In the genomic region with DNA sequence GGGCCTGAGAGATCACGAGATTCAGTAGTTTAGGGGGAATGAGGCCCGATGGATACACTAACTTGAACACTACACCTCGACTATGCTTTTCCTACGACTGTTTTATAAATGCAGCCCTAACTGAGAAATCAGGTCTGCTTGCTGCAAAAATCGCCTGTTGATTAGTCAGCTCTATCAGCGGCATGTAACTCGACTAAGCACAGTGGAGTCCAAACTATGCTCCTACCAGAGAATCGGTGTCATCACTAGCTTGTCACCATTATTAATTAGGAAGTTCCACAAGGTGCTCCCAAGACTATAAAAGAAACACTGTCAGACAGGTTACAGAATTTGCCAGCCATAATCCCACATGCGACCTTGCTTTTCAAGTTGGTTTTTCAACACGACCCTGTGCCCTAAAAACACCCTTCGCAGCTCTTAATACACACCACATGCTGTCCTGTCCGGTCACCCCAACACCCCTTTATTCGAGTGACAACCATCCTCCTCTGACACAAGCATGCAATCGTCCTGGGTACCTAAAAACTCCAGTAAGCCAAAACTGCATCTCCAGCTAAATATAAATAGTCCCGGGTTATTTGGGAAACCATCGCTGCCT, we compare ENCODE assay signal across 9 mouse cellular contexts. TPM values are rescaled to one million over a fixed set of nuclear protein-coding genes. Genes with fewer than 3 reads are reported as not detected.
A peak's percentile ranks its signal among the peaks of the same experiment; 100 is the strongest.
DNase-seq lines count a peak whose midpoint lies in the region; ATAC-seq lines count a peak whose summit lies in the region.
"Had no signal": no experiment of that assay in that cellular context is flagged by ENCODE, and none has a peak within 500 bp of the region (broad histone marks: within the 10 kb centered on the region; RNA-seq: fewer than 3 reads in every experiment).

No protein-coding gene starts in this region.

- peak overlapping the region; percentile 85 for H3K9ac ChIP-seq in heart, embryonic 14.5 days (ENCODE audit: low read length)
- H3K9ac ChIP-seq in hindbrain, embryonic 13.5 days = peak overlapping the region; percentile 82
- H3K9ac ChIP-seq in midbrain, embryonic 12.5 days (replicated peaks) = peak overlapping the region; percentile 81

- peak overlapping the region; percentile 43 to 79; a peak in 3 of 4 replicates for H3K27ac ChIP-seq in heart, embryonic 14.5 days (replicated peaks in 1 of 2; ENCODE audit: control insufficient read depth in 1 of 2, insufficient read depth in 1 of 2, low read depth in 2 of 2, low read length in 2 of 2)
- no peak overlapping the region for H3K27ac ChIP-seq in hindbrain, embryonic 13.5 days
- H3K27ac ChIP-seq in midbrain, embryonic 12.5 days (replicated peaks) = no peak overlapping the region

- no peak for ATAC-seq in heart, embryonic 14.5 days (ENCODE audit: insufficient number of reproducible peaks, insufficient read depth, low FRiP score, low read depth)
- ATAC-seq in hindbrain, embryonic 13.5 days (ENCODE audit: low FRiP score) = peak; percentile 32; the same call in 1 of the 2 replicates
- ATAC-seq in midbrain, embryonic 12.5 days (ENCODE audit: low FRiP score, low read depth) = no peak

- H3K27me3 ChIP-seq in heart, embryonic 14.5 days (ENCODE audit: control insufficient read depth, insufficient read depth, low read length) = no peaks in the 10 kb centered on the region
- no peaks in the 10 kb centered on the region for H3K27me3 ChIP-seq in hindbrain, embryonic 13.5 days
- 0 out of 2 replicates have a peak, but pooled peaks cover 8% of the 10 kb centered on the region for H3K27me3 ChIP-seq in midbrain, embryonic 12.5 days
- H3K27me3 ChIP-seq: Patski had no signal

- H3K9me3 ChIP-seq in heart, embryonic 14.5 days (ENCODE audit: control insufficient read depth, low read length) = no peaks in the 10 kb centered on the region
- no peaks in the 10 kb centered on the region for H3K9me3 ChIP-seq in hindbrain, embryonic 13.5 days
- H3K9me3 ChIP-seq in midbrain, embryonic 12.5 days = no peaks in the 10 kb centered on the region

- peak overlapping the region; percentile 87 for H3K4me2 ChIP-seq in heart, embryonic 14.5 days (ENCODE audit: low read length)
- H3K4me2 ChIP-seq in hindbrain, embryonic 13.5 days = peak overlapping the region; percentile 71
- H3K4me2 ChIP-seq in midbrain, embryonic 12.5 days (replicated peaks) = peak overlapping the region; percentile 82

- H3K4me3 ChIP-seq in heart, embryonic 14.5 days (ENCODE audit: control insufficient read depth in 1 of 2, insufficient read depth in 1 of 2, low read depth in 1 of 2, low read length in 2 of 2) = peak overlapping the region; percentile 74 to 83
- H3K4me3 ChIP-seq in hindbrain, embryonic 13.5 days = peak overlapping the region; percentile 76
- H3K4me3 ChIP-seq in midbrain, embryonic 12.5 days = peak overlapping the region; percentile 69

- WGBS in heart, embryonic 14.5 days = 12% methylated on average over 16 of the region's 16 CpGs
- 34% methylated on average over 16 of the region's 16 CpGs for WGBS in hindbrain, embryonic 13.5 days
- whole genome bisulfite sequencing in midbrain, embryonic 12.5 days = 35% methylated on average over 16 of the region's 16 CpGs

- H3K36me3 ChIP-seq in heart, embryonic 14.5 days (ENCODE audit: control insufficient read depth, insufficient read depth, low read length) = no peaks in the 10 kb centered on the region
- H3K36me3 ChIP-seq in hindbrain, embryonic 13.5 days = no peaks in the 10 kb centered on the region
- no peaks in the 10 kb centered on the region for H3K36me3 ChIP-seq in midbrain, embryonic 12.5 days

- DNase-seq in heart, adult 9 months (ENCODE audit: low spot score in 2 of 2) = no peak
- peak; percentile 46 for DNase-seq in Muller cell, postnatal 12 days (ENCODE audit: inconsistent ontology term)
- no peak for DNase-seq in cerebellum, adult 18-20 months
- DNase-seq in spleen, postnatal 36 days (ENCODE audit: low spot score in 2 of 2) = no peak
- no peak for DNase-seq in kidney, postnatal 4 days

- peaks cover 17 to 31% of the 10 kb centered on the region in 2 experiments for H3K4me1 ChIP-seq in heart, embryonic 14.5 days (ENCODE audit: control insufficient read depth in 2 of 2, insufficient read depth in 2 of 2, low read length in 2 of 2)
- peaks cover 19% of the 10 kb centered on the region for H3K4me1 ChIP-seq in hindbrain, embryonic 13.5 days (replicated peaks)
- H3K4me1 ChIP-seq in midbrain, embryonic 12.5 days = peaks cover 6% of the 10 kb centered on the region

RNA-seq across cellular contexts. Expression of a gene that starts 0.7 kb away (rescaled TPM):
- polyA plus RNA-seq in heart, embryonic 14.5 days (2014; fragmentation: Nextera tagmentation; extraction: Ambion mirVana) = 9.8 and 10.7 TPM in 2 replicates
- polyA plus RNA-seq in hindbrain, embryonic 13.5 days (2015; fragmentation: Nextera tagmentation; extraction: Ambion mirVana) = 9.2 and 10.8 TPM in 2 replicates
- 16.6 and 17.1 TPM in 2 replicates for polyA plus RNA-seq in midbrain, embryonic 12.5 days (2016; fragmentation: Nextera tagmentation; extraction: Ambion mirVana)

RNA-seq across cellular contexts. Expression of a gene that starts 47.1 kb away (rescaled TPM):
- 0.46 and 0.91 TPM in 2 replicates for polyA plus RNA-seq in heart, embryonic 14.5 days (2014; fragmentation: Nextera tagmentation; extraction: Ambion mirVana)
- 0.32 and 0.48 TPM in 2 replicates for polyA plus RNA-seq in hindbrain, embryonic 13.5 days (2015; fragmentation: Nextera tagmentation; extraction: Ambion mirVana)
- polyA plus RNA-seq in midbrain, embryonic 12.5 days (2016; fragmentation: Nextera tagmentation; extraction: Ambion mirVana) = 0.16 and 0.24 TPM in 2 replicates

Comparison
In these comparisons a context has a peak if more than half of its experiments do, and no peak if none do; other contexts are left out.
1. H3K27ac ChIP-seq: peak in heart, embryonic 14.5 days (2 of 2); none in hindbrain, embryonic 13.5 days (single experiment) and midbrain, embryonic 12.5 days (single experiment).
2. Peak in every context shown above with its lines, with median percentiles within 50 percentile points of each other: H3K4me2 ChIP-seq, H3K4me3 ChIP-seq and H3K9ac ChIP-seq.